Mouse (Mus musculus): ENCODE data around the gene Sarm1.

Gene Sarm1

GRCm38 (mm10) chr11:78458740-78459139 lies 38.8 kb downstream of the Sarm1 start:
- ChIA-PET POLR2A (interaction anchor here in 2 of 4 experiments (0.5 to 1.4 kb wide), 3 partner anchors 9 to 288 kb away, joined by 3 read pairs; no protein-coding TSS in a partner anchor), CTCF (interaction anchor here in 3 of 4 experiments (0.7 to 1.9 kb wide), 3 partner anchors 50 to 100 kb away, joined by 3 to 5 read pairs (median 5); no protein-coding TSS in a partner anchor)

GRCm38 (mm10) chr11:78455308-78455707 lies 42.2 kb downstream of the Sarm1 start:
- CTCF ChIA-PET = interaction anchor here (0.5 to 4.4 kb wide), 70 partner anchors 9 to 887 kb away, joined by 3 to 78 read pairs (median 5); partner anchors contain the start of genes Slc46a1 (in 4 of the 4), Sarm1 (in 3 of the 4), Poldip2 (in 2 of the 4) and Tmem199 (in 2 of the 4)
- POLR2A ChIA-PET = interaction anchor here (0.6 to 3.8 kb wide), 35 partner anchors 8 to 874 kb away, joined by 3 to 37 read pairs (median 5); partner anchors contain the start of genes Slc46a1 (in 3 of the 4), Poldip2 (in 2 of the 4), Sarm1 (in 2 of the 4) and Slc13a2 (in 2 of the 4)

- ChIA-PET CTCF (interaction anchor here (0.6 to 4.4 kb wide), 85 partner anchors 9 to 733 kb away, joined by 3 to 78 read pairs (median 6); partner anchors contain the start of genes Slc46a1 (in 4 of the 4), Pigs (in 2 of the 4), Flot2 (in 1 of the 4) and Foxn1 (in 1 of the 4)), POLR2A (interaction anchor here in 3 of 4 experiments (0.6 to 3.8 kb wide), 41 partner anchors 9 to 421 kb away, joined by 3 to 37 read pairs (median 4); partner anchors contain the start of genes Sarm1 (in 3 of the 3), Poldip2 (in 2 of the 3), Slc46a1 (in 2 of the 3) and Tmem199 (in 2 of the 3))
Measured at GRCm38 (mm10) chr11:78454276-78454675, 43.3 kb downstream of the Sarm1 start.

GRCm38 (mm10) chr11:78453675-78454074 lies 43.9 kb downstream of the Sarm1 start:
- ChIA-PET CTCF (interaction anchor here (0.6 to 4.4 kb wide), 105 partner anchors 9 to 843 kb away, joined by 3 to 78 read pairs (median 4); partner anchors contain the start of genes Slc46a1 (in 4 of the 4), Pigs (in 3 of the 4), Sarm1 (in 2 of the 4) and Fam222b (in 1 of the 4)), POLR2A (interaction anchor here in 3 of 4 experiments (0.6 to 3.8 kb wide), 36 partner anchors 9 to 277 kb away, joined by 3 to 37 read pairs (median 4); partner anchors contain the start of genes Poldip2 (in 3 of the 3), Tmem199 (in 3 of the 3), Sarm1 (in 2 of the 3) and Slc46a1 (in 2 of the 3))

GRCm38 (mm10) chr11:78450337-78450736 lies 47.2 kb downstream of the Sarm1 start:
- ChIA-PET POLR2A (interaction anchor here in 1 of 4 experiments (1.4 kb wide), 1 partner anchor 12 kb away, joined by 3 read pairs; no protein-coding TSS in a partner anchor), CTCF (interaction anchor here in 2 of 4 experiments (1.1 to 1.4 kb wide), 3 partner anchors 9 to 91 kb away, joined by 3 to 4 read pairs (median 3); no protein-coding TSS in a partner anchor)

- CTCF ChIA-PET = interaction anchor here (0.6 to 1.9 kb wide), 14 partner anchors 10 to 93 kb away, joined by 3 to 9 read pairs (median 4); no protein-coding TSS in a partner anchor
- POLR2A ChIA-PET = interaction anchor here in 2 of 4 experiments (0.9 to 1.4 kb wide), 10 partner anchors 10 to 88 kb away, joined by 3 to 5 read pairs (median 3); partner anchors contain the start of genes Slc13a2 (in 2 of the 2), Poldip2 (in 1 of the 2), Slc46a1 (in 1 of the 2) and Tmem199 (in 1 of the 2)
Measured at GRCm38 (mm10) chr11:78448242-78448641, 49.3 kb downstream of the Sarm1 start.

GRCm38 (mm10) chr11:78447168-78447567 lies 50.4 kb downstream of the Sarm1 start:
- POLR2A ChIA-PET = interaction anchor here in 2 of 4 experiments (1.1 to 1.4 kb wide), 4 partner anchors 10 to 65 kb away, joined by 3 to 5 read pairs (median 3); partner anchors contain the start of genes Poldip2 (in 1 of the 2), Slc13a2 (in 1 of the 2) and Tmem199 (in 1 of the 2)
- CTCF ChIA-PET = interaction anchor here in 3 of 4 experiments (0.7 to 1.9 kb wide), 5 partner anchors 11 to 81 kb away, joined by 3 to 6 read pairs (median 4); no protein-coding TSS in a partner anchor

- ChIA-PET CTCF (interaction anchor here (0.7 to 4.5 kb wide), 7 partner anchors 10 to 88 kb away, joined by 3 to 40 read pairs (median 13); no protein-coding TSS in a partner anchor), POLR2A (interaction anchor here in 3 of 4 experiments (0.7 to 2.7 kb wide), 12 partner anchors 8 to 103 kb away, joined by 3 to 18 read pairs (median 5); partner anchors contain the start of gene Slc13a2 (in 1 of the 3))
Measured at GRCm38 (mm10) chr11:78443115-78443514, 54.4 kb downstream of the Sarm1 start.

GRCm38 (mm10) chr11:78438399-78438930 lies 59.1 kb downstream of the Sarm1 start:
- POLR2A ChIA-PET = interaction anchor here (0.5 to 3.6 kb wide), 12 partner anchors 10 to 78 kb away, joined by 3 to 23 read pairs (median 3); partner anchors contain the start of gene Slc13a2 (in 1 of the 4)
- CTCF ChIA-PET = interaction anchor here (0.5 to 2.4 kb wide), 17 partner anchors 10 to 421 kb away, joined by 3 to 15 read pairs (median 4); partner anchors contain the start of gene Slc13a2 (in 1 of the 4)

- ChIA-PET POLR2A (interaction anchor here in 2 of 4 experiments (0.8 to 4.0 kb wide), 8 partner anchors 10 to 79 kb away, joined by 3 to 23 read pairs (median 3); partner anchors contain the start of gene Slc13a2 (in 2 of the 2)), CTCF (interaction anchor here (0.6 to 4.3 kb wide), 20 partner anchors 9 to 305 kb away, joined by 3 to 30 read pairs (median 4); partner anchors contain the start of genes Slc13a2 (in 1 of the 4) and Slc46a1 (in 1 of the 4))
Measured at GRCm38 (mm10) chr11:78437182-78437581, 60.4 kb downstream of the Sarm1 start.

- POLR2A ChIA-PET = interaction anchor here (0.6 to 4.0 kb wide), 24 partner anchors 8 to 157 kb away, joined by 3 to 23 read pairs (median 4); partner anchors contain the start of genes Slc13a2 (in 2 of the 4), Poldip2 (in 1 of the 4), Slc46a1 (in 1 of the 4) and Tmem199 (in 1 of the 4)
Measured at GRCm38 (mm10) chr11:78435776-78436349, 61.7 kb downstream of the Sarm1 start.

GRCm38 (mm10) chr11:78434052-78434451 lies 63.5 kb downstream of the Sarm1 start:
- CTCF ChIA-PET = interaction anchor here (0.7 to 4.3 kb wide), 12 partner anchors 12 to 79 kb away, joined by 3 to 35 read pairs (median 6); partner anchors contain the start of gene Slc13a2 (in 1 of the 4)
- POLR2A ChIA-PET = interaction anchor here in 3 of 4 experiments (0.9 to 4.0 kb wide), 9 partner anchors 9 to 37 kb away, joined by 3 to 22 read pairs (median 3); partner anchors contain the start of gene Slc13a2 (in 3 of the 3)

More at GRCm38 (mm10) chr11:78435776-78436349, 61.7 kb downstream of the Sarm1 start:
- CTCF ChIA-PET = interaction anchor here (0.5 to 4.3 kb wide), 52 partner anchors 8 to 1451 kb away, joined by 3 to 35 read pairs (median 4); partner anchors contain the start of genes Slc13a2 (in 3 of the 4), Slc46a1 (in 2 of the 4) and Foxn1 (in 1 of the 4)

- CTCF ChIA-PET = interaction anchor here in 3 of 4 experiments (0.7 to 2.0 kb wide), 12 partner anchors 9 to 103 kb away, joined by 3 to 9 read pairs (median 4); partner anchors contain the start of genes Slc13a2 (in 2 of the 3) and Pigs (in 1 of the 3)
- POLR2A ChIA-PET = interaction anchor here in 3 of 4 experiments (0.6 to 2.0 kb wide), 8 partner anchors 10 to 167 kb away, joined by 3 to 11 read pairs (median 3); partner anchors contain the start of genes Slc13a2 (in 1 of the 3) and Slc46a1 (in 1 of the 3)
Measured at GRCm38 (mm10) chr11:78431176-78431575, 66.4 kb downstream of the Sarm1 start.

GRCm38 (mm10) chr11:78430195-78430878 lies 67.2 kb downstream of the Sarm1 start:
- POLR2A ChIA-PET = interaction anchor here in 2 of 4 experiments (0.6 to 2.0 kb wide), 10 partner anchors 9 to 151 kb away, joined by 3 to 11 read pairs (median 3); partner anchors contain the start of genes Slc13a2 (in 1 of the 2) and Slc46a1 (in 1 of the 2)
- CTCF ChIA-PET = interaction anchor here in 3 of 4 experiments (0.7 to 2.0 kb wide), 13 partner anchors 9 to 102 kb away, joined by 3 to 9 read pairs (median 4); partner anchors contain the start of genes Slc13a2 (in 2 of the 3) and Pigs (in 1 of the 3)

GRCm38 (mm10) chr11:78428309-78428708 lies 69.2 kb downstream of the Sarm1 start:
- ChIA-PET POLR2A (interaction anchor here in 3 of 4 experiments (0.6 to 1.6 kb wide), 7 partner anchors 10 to 68 kb away, joined by 3 to 6 read pairs (median 3); no protein-coding TSS in a partner anchor), CTCF (interaction anchor here (0.6 to 2.3 kb wide), 21 partner anchors 8 to 417 kb away, joined by 3 to 13 read pairs (median 4); no protein-coding TSS in a partner anchor)
